Mouse (Mus musculus) embryonic facial prominence, embryonic 13.5 days (tissue): ENCODE results near the gene Yaf2. TPM values are rescaled to one million over a fixed set of nuclear protein-coding genes. Genes with fewer than 3 reads are reported as not detected.
A peak's percentile ranks its signal among the peaks of the same experiment; 100 is the strongest.
"Not testable (repeated sequence)": the region's sequence is repeated elsewhere in the genome, so short reads cannot be mapped to it uniquely, and the experiment has no call there.

ENCODE experiments used
- ATAC-seq: fragments of 200-750 bp; cut with Nextera tagmentation; 2 replicates; pipeline ENCODE4 v1.8.0; 2017; ENCODE audit warnings: low read depth; ENCODE audit not compliant: insufficient number of reproducible peaks, insufficient read depth, low FRiP score, low TSS enrichment
- H3K27ac ChIP-seq: fragments of 300-500 bp; sonication (generic); 2 replicates; pipeline ENCODE4 v1.5.1; 2015; ENCODE audit warnings: moderate library complexity, mild to moderate bottlenecking, inconsistent platforms
- H3K27me3 ChIP-seq: fragments of 300-500 bp; sonication (generic); 2 replicates; pipeline ENCODE4 v1.6.1; 2015; ENCODE audit warnings: mild to moderate bottlenecking, inconsistent platforms
- H3K36me3 ChIP-seq: fragments of 300-500 bp; sonication (generic); 2 replicates; pipeline ENCODE4 v1.6.1; 2015; ENCODE audit warnings: mild to moderate bottlenecking, inconsistent platforms
- H3K4me1 ChIP-seq: fragments of 300-500 bp; sonication (generic); 2 replicates; pipeline ENCODE4 v1.6.1; 2015; ENCODE audit warnings: inconsistent platforms
- H3K4me2 ChIP-seq: fragments of 300-500 bp; sonication (generic); 2 replicates; pipeline ENCODE4 v1.6.1; 2015; ENCODE audit warnings: moderate library complexity, mild to moderate bottlenecking, inconsistent platforms
- H3K4me3 ChIP-seq: fragments of 300-500 bp; sonication (generic); 2 replicates; pipeline ENCODE4 v1.5.1; 2015; ENCODE audit warnings: mild to moderate bottlenecking, inconsistent platforms
- H3K9ac ChIP-seq: fragments of 300-500 bp; sonication (generic); 2 replicates; pipeline ENCODE4 v1.6.1; 2015; ENCODE audit warnings: mild to moderate bottlenecking, inconsistent platforms
- H3K9me3 ChIP-seq: fragments of 300-500 bp; sonication (generic); 2 replicates; pipeline ENCODE4 v1.6.1; 2016; ENCODE audit warnings: inconsistent platforms
- WGBS: fragments of 180-500 bp; shearing (Covaris S2); methylation state at CpG from one replicate; pipeline ENCODE4 v1.1.7; 2015; ENCODE audit warnings: mixed read lengths; 5-methylcytosine and 5-hydroxymethylcytosine counted together
- polyA plus RNA-seq: library from polyadenylated mRNA; unstranded; fragments of >200 nt; fragmentation: Nextera tagmentation; extraction: Ambion mirVana; gene quantifications from 2 replicates; pipeline ENCODE4 v1.2.1, GENCODE M21; 2015

Yaf2 gene
- polyA plus RNA-seq, 1 experiment from 2014 or later = 47.1 TPM

DNA sequence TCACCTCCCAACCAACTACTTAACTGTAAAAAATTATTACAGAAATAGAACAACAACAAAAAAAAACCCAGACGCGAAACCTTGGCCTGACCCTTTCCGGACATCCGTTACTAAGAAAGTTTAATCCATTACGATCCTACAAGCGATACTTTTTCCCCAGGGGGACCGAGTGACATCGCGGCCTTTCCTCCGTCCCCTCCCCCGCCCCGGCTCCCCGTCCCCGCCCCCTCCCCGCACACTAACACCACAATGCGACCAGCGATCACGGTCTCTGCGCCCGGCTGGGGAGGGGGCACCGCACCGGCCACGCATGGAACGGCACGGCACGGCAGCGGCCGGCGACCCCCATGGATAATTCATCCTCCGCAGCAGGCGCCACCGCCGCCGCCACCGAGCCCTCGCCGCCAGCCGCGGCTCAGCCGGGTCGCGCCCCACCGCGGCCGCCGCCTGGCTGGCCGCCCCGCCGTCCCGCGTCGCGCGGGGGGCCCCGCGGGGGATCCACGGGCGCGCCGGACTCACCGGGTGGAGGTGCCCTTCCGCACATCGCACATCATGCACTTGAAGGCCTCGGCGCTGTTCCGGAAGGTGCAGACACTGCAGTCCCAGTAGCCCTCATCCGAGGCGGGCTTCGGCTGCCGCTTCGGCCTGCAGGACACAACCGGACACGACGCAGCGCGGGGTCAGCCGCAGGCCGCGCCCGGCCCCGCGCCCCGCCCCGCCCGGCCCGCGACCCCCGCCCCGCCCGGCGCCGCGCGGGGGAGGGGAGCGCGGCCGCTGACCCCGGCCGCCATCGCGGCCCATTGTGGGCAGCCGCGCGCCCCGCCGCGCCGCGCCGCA lies 696 bp downstream of the Yaf2 start:
- H3K9ac ChIP-seq = peak overlapping the region; percentile 88
- H3K9me3 ChIP-seq = no peaks in the 10 kb centered on the region
- peak overlapping the region; percentile 84 for H3K27ac ChIP-seq
- ATAC-seq = peak; percentile 15; the same call in 1 of the 2 replicates
- peaks cover 3% of the 10 kb centered on the region; the same call in 1 of the 2 replicates for H3K4me1 ChIP-seq
- H3K27me3 ChIP-seq = no peaks in the 10 kb centered on the region
- peaks cover 8% of the 10 kb centered on the region for H3K36me3 ChIP-seq
- WGBS = 1% methylated on average over 48 of the region's 110 CpGs
- peak overlapping the region; percentile 87 for H3K4me3 ChIP-seq
- peak overlapping the region; percentile 86 for H3K4me2 ChIP-seq

DNA sequence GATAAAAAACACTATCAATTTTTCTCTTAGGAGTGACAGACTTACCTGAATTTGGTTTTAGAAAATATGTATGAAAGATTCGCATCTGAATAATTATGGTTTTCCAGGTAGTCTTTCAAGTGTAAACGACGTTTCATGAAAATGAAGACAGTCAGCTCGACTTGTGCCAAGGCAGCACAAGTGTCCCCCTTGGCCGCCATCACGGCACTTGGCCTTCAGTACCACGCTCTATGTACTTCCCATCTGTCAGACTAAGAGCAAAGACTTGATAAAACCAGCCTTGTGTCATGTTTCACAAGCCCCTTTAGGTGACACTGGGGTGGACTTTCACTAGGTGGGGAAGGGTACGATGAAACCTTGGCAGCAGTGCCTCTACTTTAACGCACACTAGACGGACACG lies 5.5 kb downstream of the Yaf2 start:
- 94% methylated on average over 11 of the region's 11 CpGs for WGBS
- Histone ChIP-seq H3K9ac (no peak overlapping the region), H3K27ac (no peak overlapping the region), H3K4me3 (no peak overlapping the region), H3K36me3 (peaks cover 13% of the 10 kb centered on the region), H3K27me3 (no peaks in the 10 kb centered on the region), H3K4me2 (no peak overlapping the region), H3K4me1 (peaks cover 15% of the 10 kb centered on the region; the same call in 1 of the 2 replicates), H3K9me3 (no peaks in the 10 kb centered on the region)
- no peak for ATAC-seq

DNA sequence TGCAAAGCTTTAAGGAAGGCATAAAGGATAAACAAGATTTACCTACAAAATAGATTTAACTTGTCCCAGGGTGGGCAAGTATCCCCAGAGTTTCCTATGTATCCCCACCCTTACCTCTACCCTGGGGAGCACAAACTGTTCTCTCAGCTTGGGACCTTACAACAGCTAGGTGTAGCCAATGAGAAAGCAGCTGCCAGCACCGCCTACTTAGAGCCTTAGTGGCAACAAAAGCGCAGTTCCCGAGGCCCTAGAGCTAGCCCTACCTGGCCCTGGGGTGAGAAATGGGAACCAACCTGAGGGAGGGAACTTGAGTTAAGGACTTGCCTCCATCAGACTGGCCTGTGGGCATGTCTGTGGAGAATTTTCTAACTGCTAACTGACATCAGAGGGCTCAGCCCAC lies 9.5 kb downstream of the Yaf2 start:
- 66% methylated on average over 3 of the region's 3 CpGs for WGBS
- Histone ChIP-seq H3K9ac (no peak overlapping the region), H3K9me3 (no peaks in the 10 kb centered on the region), H3K4me1 (peaks cover 12% of the 10 kb centered on the region; the same call in 1 of the 2 replicates), H3K27ac (no peak overlapping the region), H3K4me3 (no peak overlapping the region), H3K27me3 (no peaks in the 10 kb centered on the region), H3K4me2 (no peak overlapping the region), H3K36me3 (peaks cover 5% of the 10 kb centered on the region; the same call in 1 of the 2 replicates)
- no peak for ATAC-seq

DNA sequence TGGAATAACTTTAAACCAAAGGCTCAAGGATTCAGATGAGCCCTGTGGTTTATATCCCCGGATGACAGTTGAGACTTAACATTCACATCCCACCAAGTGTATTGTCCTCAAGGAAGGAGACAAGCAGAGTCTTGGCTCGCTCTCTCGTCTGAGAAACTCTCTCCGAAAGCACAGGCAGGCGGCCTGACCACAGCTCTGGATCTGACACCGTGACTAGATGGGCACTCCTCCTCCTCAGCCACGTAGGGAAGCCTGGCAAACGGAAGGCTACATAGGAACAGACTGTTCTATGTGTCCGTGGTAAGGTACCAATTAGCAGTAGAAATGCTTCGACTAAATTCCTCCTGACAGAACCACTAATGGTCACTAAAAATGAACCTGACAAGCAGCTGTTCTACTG lies 10.1 kb downstream of the Yaf2 start:
- H3K27ac ChIP-seq = no peak overlapping the region
- H3K36me3 ChIP-seq = peaks cover 5% of the 10 kb centered on the region; the same call in 1 of the 2 replicates
- H3K27me3 ChIP-seq = no peaks in the 10 kb centered on the region
- no peak overlapping the region for H3K4me3 ChIP-seq
- no peak overlapping the region for H3K4me2 ChIP-seq
- no peak for ATAC-seq
- no peaks in the 10 kb centered on the region for H3K9me3 ChIP-seq
- WGBS = 65% methylated on average over 10 of the region's 10 CpGs
- H3K9ac ChIP-seq = no peak overlapping the region
- H3K4me1 ChIP-seq = peaks cover 12% of the 10 kb centered on the region; the same call in 1 of the 2 replicates

DNA sequence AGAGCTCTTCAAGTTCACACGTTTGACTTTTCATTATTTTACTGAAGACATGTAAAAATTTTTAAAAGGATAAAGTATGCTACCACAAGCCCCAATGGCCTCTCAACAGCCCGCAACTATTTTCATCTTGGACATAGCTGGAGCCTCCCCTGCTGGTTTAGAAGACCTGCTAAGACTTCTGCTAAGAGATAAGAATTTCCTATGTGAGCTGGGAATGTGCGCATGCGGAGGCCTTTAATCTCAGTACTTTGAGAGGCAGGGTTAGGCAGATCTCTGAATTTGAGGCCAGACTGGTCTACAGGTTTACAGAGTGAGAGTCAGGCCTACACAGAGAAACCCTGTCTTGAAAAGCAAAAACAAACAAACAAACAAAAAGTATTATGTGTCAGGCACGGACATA lies 11.4 kb downstream of the Yaf2 start:
- no peak overlapping the region for H3K4me2 ChIP-seq

DNA sequence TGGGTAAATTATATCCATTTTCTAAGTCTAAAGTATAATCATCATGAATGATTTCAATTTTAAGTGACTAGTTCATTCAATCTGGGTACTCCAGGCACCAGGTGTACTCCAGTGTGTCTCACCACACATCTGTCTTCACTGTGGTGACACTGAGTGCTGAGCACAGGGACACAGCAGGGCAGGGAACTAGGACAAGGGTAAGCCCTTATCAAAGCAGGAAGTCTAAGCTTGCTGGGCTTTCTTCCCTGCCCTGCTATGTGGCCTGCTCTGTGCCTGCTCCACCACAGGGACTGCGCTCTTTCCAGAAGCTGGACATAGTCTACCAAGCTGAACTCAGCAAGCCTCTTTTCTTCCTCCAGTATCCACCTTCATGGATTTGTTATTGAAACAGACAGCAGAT lies 18.0 kb downstream of the Yaf2 start:
- no peak overlapping the region for H3K4me2 ChIP-seq
- H3K27me3 ChIP-seq = no peaks in the 10 kb centered on the region
- no peak overlapping the region for H3K9ac ChIP-seq
- 96% methylated on average over 1 of the region's 1 CpGs for WGBS
- no peaks in the 10 kb centered on the region for H3K9me3 ChIP-seq
- ATAC-seq = no peak
- H3K36me3 ChIP-seq = 0 out of 2 replicates have a peak, but pooled peaks cover 3% of the 10 kb centered on the region
- H3K4me1 ChIP-seq = no peaks in the 10 kb centered on the region
- no peak overlapping the region for H3K27ac ChIP-seq
- no peak overlapping the region for H3K4me3 ChIP-seq

More for the DNA sequence above, 11.4 kb downstream of the Yaf2 start:
- Histone ChIP-seq H3K27me3 (no peaks in the 10 kb centered on the region), H3K9me3 (no peaks in the 10 kb centered on the region), H3K36me3 (peaks cover 5% of the 10 kb centered on the region; the same call in 1 of the 2 replicates), H3K9ac (no peak overlapping the region), H3K27ac (no peak overlapping the region), H3K4me3 (no peak overlapping the region), H3K4me1 (peaks cover 12% of the 10 kb centered on the region; the same call in 1 of the 2 replicates)
- ATAC-seq = no peak
- WGBS = 80% methylated on average over 5 of the region's 5 CpGs

DNA sequence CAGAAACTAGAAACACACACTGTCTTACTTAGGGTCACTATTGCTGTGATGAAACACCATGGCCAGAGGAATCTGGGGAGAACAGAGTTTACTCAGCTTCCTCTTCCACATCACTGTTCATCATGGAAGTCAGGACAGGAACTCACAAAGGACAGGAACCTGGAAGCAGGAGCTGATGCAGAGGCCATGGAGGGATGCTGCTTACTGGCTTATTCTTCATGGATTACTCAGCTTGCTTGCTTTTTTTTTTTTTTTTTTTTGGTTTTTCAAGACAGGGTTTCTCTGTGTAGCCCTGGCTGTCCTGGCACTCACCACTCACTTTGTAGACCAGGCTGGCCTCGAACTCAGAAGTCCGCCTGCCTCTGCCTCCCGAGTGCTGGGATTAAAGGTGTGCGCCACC lies 26.4 kb downstream of the Yaf2 start:
- not testable (repeated sequence) for H3K9me3 ChIP-seq, H3K9ac ChIP-seq, H3K27me3 ChIP-seq, ATAC-seq, H3K27ac ChIP-seq, H3K4me3 ChIP-seq, H3K4me1 ChIP-seq, H3K4me2 ChIP-seq, H3K36me3 ChIP-seq
- WGBS = 100% methylated on average over 4 of the region's 4 CpGs

DNA sequence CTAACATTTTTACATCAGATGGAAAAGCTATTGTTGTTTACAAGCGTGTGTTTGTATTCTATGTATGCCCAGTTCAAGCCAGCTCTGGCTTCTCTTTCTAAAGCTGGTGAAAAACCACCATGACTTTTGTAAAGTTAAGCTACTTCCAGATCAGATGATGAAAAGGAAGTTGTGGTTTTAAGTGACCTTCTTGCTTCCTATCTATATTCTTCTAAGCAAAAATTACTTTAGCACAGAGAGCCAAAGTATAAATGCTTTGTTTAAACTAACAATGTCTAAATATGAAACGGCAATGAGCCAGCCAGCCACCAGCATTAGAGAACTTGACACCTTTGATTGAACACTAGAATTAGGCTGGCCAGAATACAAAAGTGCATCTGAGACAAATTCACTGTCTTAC lies 38.5 kb downstream of the Yaf2 start:
- ATAC-seq = no peak
- Histone ChIP-seq H3K27ac (no peak overlapping the region), H3K36me3 (no peaks in the 10 kb centered on the region), H3K9me3 (no peaks in the 10 kb centered on the region), H3K4me3 (no peak overlapping the region), H3K4me2 (no peak overlapping the region), H3K9ac (no peak overlapping the region), H3K4me1 (peaks cover 8% of the 10 kb centered on the region), H3K27me3 (no peaks in the 10 kb centered on the region)
- WGBS = 78% methylated on average over 2 of the region's 2 CpGs

DNA sequence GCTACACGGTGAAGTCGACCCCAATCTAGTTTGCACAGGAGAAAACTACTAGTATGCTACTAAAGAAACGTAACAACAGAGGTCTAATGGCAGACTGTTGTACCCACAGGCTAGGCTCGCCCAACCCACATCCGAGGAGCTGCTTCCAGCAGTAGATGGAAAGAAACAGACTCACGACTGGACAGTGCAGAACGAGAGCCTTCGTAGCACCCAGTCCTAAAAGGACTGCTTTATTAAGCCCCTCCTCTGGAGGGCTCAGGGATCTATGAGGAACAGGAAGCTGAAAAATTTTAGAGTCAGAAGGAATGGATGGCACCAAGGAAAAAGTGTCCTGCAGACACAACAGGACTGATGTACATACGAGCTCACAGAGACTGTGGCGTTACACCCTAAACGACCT lies 42.3 kb downstream of the Yaf2 start:
- Histone ChIP-seq H3K4me2 (no peak overlapping the region), H3K36me3 (peaks cover 10% of the 10 kb centered on the region), H3K9ac (no peak overlapping the region), H3K27me3 (no peaks in the 10 kb centered on the region), H3K27ac (no peak overlapping the region), H3K9me3 (no peaks in the 10 kb centered on the region), H3K4me3 (no peak overlapping the region), H3K4me1 (peaks cover 3% of the 10 kb centered on the region; the same call in 1 of the 2 replicates)
- ATAC-seq = no peak
- 84% methylated on average over 11 of the region's 11 CpGs for WGBS

DNA sequence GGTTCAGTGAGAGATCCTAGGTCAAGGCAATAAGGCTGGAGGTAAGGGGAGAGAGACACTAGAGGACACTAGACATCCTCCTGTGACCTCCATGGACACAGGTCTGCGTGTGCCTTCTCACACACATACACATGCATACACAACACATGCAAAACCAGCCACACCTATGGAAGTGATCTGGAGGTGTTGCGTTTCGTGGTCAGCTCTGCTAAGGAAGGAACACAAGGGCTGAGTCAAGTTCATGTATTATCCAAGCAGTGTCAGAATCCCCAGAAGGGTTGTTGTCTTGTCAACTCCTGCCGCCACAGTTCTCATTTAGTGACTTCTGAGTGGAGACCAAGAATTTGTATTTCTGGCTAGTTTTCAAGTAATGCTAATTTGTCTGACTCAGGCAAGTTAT lies 48.4 kb downstream of the Yaf2 start:
- H3K4me3 ChIP-seq = no peak overlapping the region
- H3K27me3 ChIP-seq = no peaks in the 10 kb centered on the region
- H3K9ac ChIP-seq = no peak overlapping the region
- H3K27ac ChIP-seq = no peak overlapping the region
- no peaks in the 10 kb centered on the region for H3K4me1 ChIP-seq
- ATAC-seq = no peak
- no peak overlapping the region for H3K4me2 ChIP-seq
- 86% methylated on average over 4 of the region's 4 CpGs for WGBS
- no peaks in the 10 kb centered on the region for H3K9me3 ChIP-seq
- peaks cover 16% of the 10 kb centered on the region for H3K36me3 ChIP-seq

DNA sequence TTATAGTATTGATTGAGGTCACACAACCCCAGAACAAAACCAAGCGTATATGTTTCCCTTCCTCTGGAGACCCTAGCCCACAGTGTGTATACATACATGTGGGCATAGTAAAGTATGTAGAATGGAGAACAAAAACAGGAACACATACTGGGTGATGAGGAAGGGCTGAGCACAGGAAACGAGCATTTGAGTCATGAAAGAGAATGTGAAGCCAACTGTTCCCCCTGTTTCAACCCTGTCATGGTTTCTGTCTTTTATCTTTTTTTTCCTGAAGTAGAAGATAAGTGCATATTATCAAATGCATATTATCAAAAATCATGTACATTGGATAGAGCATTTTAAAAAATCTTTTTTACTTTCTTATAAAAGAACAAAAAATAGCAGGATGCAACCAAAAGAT lies 49.1 kb downstream of the Yaf2 start:
- WGBS = 69% methylated on average over 2 of the region's 2 CpGs
- H3K36me3 ChIP-seq = peaks cover 20% of the 10 kb centered on the region
- no peak overlapping the region for H3K4me2 ChIP-seq
- H3K27ac ChIP-seq = no peak overlapping the region
- H3K9me3 ChIP-seq = no peaks in the 10 kb centered on the region
- H3K4me3 ChIP-seq = no peak overlapping the region
- H3K9ac ChIP-seq = no peak overlapping the region
- H3K4me1 ChIP-seq = no peaks in the 10 kb centered on the region
- ATAC-seq = no peak
- H3K27me3 ChIP-seq = no peaks in the 10 kb centered on the region

DNA sequence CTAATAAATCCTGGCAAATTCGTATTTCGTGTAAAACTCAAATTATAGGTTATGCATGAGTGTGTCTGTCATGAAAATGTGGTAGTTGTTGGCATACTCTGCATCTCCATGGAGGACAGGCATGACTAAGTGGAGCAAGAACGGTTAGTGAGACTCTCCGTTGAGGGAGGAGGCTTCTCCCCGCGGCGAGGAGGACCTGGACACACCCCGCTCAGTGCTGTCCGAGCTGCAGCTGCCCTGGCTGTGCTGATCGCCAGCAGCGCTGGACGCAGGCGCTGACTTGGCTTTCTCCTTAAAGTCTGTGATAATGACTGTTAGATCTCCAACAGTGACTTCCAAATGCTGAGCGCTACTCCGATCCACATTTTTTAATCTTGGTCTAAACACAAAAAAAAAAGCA lies 51.5 kb downstream of the Yaf2 start:
- Histone ChIP-seq H3K27ac (no peak overlapping the region), H3K9me3 (no peaks in the 10 kb centered on the region), H3K36me3 (peaks cover 22% of the 10 kb centered on the region), H3K4me3 (no peak overlapping the region), H3K27me3 (no peaks in the 10 kb centered on the region), H3K4me1 (no peaks in the 10 kb centered on the region), H3K4me2 (no peak overlapping the region), H3K9ac (no peak overlapping the region)
- WGBS = 84% methylated on average over 15 of the region's 15 CpGs
- ATAC-seq = no peak
